Mouse (Mus musculus) regulatory T cell (primary cell): Measurements from ENCODE around the gene Rnf6.

Source experiments
- in situ Hi-C: fragments of 300-600 bp; cut with MboI, MseI; formaldehyde crosslinking; loops from one replicate; pipeline ENCODE4 v1.15.1; 2025; ENCODE audit warnings: high pct_unique_total_duplicates

The Rnf6 gene

DNA sequence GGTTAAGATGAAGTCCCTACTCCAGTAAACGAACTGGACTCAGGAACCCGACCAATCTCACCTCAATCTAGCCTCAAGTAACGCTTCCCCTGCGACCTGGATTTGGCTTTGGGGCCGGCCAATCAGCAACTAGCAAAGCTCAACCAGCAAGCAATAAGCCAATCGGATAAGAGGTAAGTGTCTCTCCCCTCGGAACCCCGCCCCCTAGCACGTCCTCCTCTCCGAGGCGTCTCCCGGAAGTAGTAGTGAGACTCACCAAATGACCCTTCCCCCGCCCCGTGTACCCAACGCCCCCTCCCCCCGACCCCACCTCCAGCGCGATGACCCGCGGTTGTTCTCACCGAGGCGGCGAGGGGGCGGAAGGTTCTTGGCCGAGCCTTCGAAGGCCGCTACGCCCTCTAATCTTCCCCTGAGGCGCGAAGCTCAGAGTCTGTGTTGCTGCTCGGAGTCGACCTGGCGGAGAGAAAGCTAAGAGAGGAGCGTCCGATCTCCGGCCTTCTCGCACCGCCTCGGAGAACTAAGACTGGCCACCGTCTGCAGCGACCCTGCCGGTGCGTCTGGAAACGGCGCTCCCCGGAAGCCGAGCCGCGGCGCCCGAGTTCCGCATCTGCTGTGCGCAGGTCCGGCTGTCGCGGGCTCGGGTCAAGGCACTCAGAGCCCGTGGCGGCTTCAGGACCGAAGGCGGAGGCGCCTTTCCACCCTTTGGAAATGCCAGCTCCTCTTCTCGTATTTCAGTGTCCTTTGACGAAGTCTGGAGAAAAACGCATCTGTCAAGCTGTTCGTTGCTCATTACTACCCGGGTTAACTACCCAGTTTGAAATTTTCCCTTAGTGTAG is at the start of gene Rnf6:
Gene Rnf6 (minus strand): TSS at position 677 of the 836 bp plus-strand sequence.
- in situ Hi-C loops: loop anchor here (10.0 to 25.0 kb wide), 2 partner anchors 834 to 1641 kb away; partner anchors contain the start of gene Pomp

DNA sequence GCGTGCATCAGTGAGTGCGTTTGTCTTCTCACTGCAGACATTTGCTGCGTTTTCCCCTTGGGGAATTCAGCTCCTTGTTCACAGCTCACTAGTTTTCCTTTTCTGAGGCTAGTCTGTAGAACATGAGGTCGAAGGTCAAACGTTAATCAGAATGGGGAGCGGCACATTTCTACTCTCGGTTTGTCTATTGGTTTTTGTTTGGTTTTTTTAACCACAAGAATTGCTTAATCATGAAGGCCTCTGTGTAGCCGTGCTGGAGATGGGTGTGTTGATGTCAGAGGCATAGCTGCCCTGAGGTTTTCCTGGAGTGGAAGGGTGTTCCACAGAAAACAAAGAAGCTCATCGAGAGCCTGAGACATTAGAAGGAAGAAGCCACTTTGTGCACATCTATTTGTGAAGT is 49.2 kb upstream of the Rnf6 start:
- in situ Hi-C loops: no loop called here

DNA sequence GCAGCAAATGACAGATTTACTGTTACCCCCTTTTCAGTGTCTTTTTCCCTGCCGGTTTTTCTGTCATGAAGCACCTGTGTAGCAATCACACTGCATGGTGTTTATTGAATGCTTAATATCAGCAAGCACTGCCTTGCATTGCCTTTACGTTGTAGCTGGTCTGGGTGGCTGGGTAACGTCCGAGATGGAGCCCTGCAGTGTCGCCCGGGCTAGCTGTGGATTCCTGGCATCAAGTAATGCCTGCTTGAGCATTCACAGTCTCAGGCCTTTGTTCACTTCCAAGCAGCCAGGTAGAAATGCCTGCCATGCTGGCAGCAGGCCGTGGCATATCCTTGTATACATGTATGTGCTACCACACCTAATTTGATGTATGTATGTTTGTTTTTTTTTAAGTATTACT is 46.4 kb upstream of the Rnf6 start:
- in situ Hi-C loops: no loop called here

DNA sequence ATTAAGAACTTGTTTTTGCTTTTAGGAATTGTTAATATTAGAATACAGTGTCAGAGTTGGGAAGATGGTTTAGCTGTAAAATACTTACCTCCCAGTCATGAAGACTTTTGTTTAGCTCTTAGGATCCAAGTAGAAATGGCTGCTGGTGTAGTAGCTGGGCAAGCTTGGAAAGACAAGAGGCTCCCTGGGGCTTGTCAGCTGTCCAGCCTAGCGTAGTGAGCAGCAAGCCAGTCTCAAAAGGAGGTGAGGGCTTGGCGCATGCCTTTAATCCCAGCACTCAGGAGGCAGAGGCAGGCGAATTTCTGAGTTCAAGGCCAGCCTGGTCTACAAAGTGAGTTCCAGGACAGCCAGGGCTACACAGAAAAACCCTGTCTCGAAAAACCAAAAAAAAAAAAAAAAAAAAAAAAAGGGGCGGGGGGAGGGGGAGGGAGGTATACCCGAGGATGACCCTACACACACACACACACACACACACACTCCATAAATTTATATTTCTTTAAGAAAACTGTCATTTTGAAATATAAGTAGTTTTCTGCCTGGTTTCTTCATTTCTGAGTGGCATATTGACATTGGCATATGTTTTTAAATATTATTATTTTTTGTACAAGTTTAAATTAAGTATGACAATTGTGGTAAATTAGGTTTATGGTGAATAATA is 44.7 kb upstream of the Rnf6 start:
- in situ Hi-C loops: no loop called here

DNA sequence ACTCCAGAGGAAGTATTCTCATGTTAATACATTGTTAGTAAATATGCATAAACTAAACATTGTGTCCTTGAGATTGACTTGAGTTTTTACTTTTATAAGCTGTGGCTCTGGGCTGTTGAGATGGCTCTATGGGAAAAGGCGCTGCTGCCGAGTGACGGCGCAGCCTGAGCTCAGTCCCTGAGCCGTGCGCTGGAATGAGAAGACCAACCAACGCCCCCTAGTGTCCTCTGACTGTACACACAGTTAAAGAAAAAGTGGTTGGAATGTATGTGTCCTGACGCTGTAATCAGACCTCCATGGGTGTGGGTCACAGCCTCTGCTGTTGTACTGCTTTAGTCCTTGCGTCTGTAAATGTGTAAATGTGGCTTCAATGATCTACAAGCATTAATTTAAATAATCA is 38.6 kb upstream of the Rnf6 start:
- in situ Hi-C loops: no loop called here

DNA sequence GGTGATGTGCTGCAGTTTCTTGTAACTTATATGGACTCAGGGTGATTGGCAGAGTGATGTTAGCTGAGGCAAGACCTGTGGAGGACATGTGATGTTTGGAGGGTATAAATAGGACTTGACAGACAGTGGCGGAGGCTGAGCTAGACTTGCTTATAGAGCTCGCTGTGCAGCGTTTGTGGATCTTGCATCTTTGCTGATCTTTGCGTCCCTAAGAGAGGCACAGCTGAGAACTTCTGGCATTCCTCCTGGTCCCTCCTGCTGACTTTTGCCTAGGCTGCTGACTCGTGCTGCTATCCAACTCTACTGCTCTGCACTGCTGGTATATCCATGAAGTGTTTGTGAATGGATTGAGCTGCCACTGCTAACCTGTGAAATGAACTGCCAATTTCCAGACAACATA is 32.3 kb upstream of the Rnf6 start:
- in situ Hi-C loops: no loop called here

DNA sequence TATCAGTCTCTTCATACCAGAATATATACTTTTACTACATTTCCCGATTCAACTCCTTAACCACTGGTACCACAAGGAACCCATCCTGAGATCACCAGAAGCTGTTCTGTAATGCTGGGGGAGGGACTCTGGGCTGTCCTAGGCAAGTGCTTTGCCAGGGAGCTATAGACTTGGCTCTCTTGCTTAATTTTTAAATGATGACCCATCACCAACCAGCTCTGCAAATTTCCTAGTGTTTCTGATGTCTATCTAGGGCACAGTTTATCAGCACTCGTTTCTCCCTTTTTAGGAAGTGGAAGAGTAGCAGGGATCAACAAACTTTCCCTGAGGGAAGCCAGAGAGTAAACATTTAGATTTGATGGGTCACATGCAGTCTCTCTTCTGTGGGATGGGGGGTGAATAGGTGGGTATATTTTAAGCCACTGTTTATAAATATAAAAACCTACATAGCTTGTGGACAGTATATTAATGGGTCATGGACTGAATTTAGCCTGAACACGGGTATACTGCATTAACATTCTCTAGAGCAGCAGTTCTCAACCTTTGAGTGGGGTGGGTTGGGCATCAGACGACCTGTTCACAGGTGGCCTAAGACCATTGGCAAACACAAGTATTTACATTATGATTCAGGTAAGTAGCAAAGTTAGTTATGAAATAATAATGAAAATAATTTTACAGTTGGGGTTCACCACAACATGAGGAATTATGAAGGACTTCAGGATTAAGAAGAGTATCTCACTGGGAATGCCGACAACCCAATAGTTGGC is 30.5 kb upstream of the Rnf6 start:
- in situ Hi-C loops: no loop called here

DNA sequence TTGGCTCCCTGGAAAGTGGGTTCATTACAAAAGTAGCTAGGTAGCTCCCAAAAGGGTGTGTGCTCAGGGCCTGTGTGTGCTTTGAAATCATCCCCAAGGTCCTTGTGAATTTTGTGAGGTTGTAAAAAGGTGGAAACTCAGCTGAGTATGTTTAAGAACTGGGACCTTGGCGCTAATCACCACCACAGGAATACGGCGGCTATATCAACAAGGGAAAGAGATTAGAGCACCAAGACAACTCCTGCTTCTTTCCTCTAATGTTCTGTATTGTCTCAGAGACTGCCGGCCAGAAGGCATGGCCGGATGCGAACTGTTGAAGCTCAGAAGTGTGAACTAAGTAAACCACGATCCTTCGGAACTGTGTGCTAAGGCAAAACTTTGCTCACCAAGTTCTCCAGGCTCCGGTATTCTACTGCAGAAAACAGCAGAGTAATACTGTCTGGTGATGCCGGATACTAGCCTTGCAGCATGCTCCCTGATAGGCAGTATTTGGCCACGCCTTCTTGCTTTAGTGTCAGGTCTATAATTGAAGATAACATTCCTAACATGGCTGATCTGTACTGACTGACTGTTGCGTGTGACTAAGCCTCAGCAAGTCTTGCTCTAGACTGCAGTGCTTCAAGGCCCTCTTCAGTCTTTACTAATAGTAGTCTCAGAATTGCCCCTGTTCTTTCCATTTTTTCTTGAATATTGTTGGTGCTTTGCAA is 29.2 kb upstream of the Rnf6 start:
- in situ Hi-C loops: no loop called here

DNA sequence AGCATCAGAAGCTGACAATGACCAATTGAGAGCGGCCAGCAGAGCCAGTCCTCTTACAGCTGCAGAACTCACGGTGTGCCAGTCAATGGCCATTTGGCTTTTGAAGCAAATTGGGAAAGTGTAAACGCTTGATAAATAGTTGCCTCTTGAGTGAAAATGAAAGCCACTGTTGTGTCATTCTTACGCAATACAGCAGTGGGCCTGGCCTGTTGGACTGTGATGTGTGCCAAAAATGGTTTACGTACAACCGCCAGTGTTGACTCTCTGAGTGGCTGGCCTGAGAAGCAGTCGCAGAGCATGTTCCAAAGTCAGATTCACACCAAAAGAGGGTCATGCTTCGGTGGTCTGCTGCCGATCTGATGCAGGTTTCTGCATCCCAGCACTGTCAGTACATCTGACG is 27.4 kb upstream of the Rnf6 start:
- in situ Hi-C loops: loop anchor here (25.0 kb wide), 2 partner anchors 564 to 1164 kb away; partner anchors contain the start of gene Flt3

DNA sequence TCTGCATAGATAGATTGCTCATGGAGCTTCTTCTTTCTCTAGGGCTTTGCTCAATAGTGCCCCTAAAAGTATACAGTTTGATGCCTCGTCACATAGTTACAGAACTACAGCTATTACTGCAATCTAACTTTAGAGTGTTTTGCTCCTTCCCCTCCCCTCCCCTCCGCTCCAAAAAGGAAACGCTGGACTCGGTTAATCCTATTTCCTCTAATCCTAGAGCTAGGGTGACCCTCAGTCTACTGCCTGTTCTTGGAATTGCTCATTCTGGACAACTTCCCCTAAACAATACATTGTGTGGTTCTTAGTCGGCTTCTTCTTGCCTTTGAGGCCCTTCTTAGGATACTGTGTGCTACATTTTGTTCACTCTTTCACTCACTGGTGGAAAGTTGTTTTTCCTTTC is 26.4 kb upstream of the Rnf6 start:
- in situ Hi-C loops: loop anchor here (25.0 kb wide), 2 partner anchors 565 to 1165 kb away; partner anchors contain the start of gene Flt3

DNA sequence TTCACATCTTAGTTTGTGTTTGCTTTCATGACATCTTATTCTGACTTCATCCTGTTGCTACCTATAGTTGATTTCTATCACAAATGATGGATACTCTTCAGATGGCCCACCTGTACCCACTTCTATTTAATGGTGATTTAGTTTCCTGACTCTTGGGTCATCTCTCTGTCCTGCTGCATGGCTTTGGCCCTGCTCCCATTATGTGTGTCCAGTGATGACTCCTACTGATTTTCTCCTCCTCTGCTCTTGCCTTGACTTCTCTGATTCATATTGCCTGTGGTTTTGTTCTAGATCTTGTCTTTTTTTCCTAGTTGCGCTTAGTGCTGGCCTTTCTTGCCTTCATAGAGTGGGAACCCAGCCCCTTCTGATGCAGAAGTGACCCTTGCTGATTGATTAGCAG is 25.0 kb upstream of the Rnf6 start:
- in situ Hi-C loops: loop anchor here (25.0 kb wide), 2 partner anchors 566 to 1166 kb away; partner anchors contain the start of gene Flt3

DNA sequence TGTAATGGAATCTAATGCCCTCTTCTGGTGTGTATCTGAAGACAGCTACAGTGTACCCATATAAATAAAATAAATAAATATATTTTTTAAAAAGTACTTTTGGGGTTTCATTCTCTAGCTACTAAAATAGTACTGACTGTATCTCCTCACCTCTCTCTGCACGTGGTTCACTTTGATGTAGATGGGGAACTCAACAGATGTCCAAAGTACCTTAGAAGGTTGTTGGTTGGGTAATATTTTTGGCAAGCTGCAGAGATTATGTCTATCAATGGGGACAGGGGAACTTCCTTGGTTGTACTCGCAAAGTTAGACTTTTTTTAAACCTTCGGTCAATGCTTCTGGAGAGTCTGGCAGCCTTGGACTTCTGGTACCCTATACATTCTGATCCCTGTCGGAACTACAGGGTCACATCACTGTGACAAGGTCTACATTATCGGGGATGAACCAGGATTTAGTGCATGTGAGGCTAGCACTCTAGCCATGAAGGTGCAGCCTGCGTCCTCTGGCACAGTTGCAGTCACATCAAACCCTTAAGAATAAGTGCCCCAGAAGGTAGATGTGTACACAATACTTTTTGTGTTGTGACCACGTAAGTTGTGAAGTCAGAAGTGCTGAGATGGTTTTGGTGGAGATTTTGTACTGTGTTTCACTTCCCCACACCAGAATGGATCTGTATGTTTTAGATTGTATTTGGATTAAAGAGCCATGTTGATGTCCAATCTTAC is 24.5 kb upstream of the Rnf6 start:
- in situ Hi-C loops: loop anchor here (25.0 kb wide), 2 partner anchors 566 to 1166 kb away; partner anchors contain the start of gene Flt3

DNA sequence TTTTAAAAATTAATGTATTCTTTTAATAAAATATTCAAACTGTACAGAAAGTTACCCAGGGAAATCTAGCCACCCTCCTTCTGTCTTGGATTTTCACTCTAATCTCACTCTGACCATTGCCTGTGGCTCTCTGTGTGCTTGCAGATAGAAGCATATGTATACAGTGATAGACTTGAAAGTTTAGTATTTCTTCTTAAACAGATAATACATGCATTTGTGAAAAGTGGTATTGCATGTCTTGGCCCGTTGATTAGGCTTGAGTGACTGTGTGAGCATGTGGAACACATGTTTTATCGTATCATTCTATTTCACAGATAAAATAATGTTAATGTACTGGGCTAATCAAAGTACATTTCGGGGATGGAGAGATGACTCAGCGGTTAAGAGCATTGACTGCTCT is 23.8 kb upstream of the Rnf6 start:
- in situ Hi-C loops: loop anchor here (25.0 kb wide), 2 partner anchors 567 to 1167 kb away; partner anchors contain the start of gene Flt3

DNA sequence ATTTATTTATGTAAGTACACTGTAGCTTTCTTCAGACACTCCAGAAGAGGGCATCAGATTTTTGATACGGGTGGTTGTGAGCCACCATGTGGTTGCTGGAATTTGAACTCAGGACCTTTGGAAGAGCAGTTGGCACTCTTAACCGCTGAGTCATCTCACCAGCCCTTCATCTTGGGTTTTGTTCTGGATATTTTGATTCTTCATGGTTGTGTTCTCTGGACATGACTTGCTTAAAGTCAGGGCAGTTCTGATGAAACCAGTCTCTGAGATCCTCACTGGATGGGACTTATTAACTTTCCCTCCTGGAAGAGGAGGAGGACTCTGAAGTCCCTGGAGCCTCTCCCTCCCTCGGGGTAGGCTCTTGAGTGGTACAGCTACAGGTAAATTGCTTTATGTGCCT is 19.8 kb upstream of the Rnf6 start:
- in situ Hi-C loops: loop anchor here (25.0 kb wide), 2 partner anchors 571 to 1171 kb away; partner anchors contain the start of gene Flt3

DNA sequence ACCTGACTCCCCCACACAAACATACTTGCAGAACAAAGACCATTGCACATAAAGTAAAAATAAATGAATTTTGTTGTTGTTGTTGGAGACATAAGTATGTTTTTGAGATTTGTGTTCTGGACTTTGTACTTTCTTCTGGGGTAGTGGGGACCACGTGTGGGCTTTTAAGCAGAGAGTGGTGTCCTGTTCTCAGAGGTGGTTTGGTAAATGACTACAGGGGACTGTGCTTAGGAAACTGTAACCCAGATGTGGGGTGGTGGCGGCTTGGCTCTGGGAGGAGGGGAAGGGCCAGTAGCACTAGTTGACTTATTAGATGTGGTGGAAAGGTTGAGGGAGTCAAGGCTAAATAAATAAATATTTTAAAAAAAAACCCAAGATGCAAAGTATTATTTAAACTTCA is 19.4 kb upstream of the Rnf6 start:
- in situ Hi-C loops: loop anchor here (25.0 kb wide), 2 partner anchors 572 to 1172 kb away; partner anchors contain the start of gene Flt3

DNA sequence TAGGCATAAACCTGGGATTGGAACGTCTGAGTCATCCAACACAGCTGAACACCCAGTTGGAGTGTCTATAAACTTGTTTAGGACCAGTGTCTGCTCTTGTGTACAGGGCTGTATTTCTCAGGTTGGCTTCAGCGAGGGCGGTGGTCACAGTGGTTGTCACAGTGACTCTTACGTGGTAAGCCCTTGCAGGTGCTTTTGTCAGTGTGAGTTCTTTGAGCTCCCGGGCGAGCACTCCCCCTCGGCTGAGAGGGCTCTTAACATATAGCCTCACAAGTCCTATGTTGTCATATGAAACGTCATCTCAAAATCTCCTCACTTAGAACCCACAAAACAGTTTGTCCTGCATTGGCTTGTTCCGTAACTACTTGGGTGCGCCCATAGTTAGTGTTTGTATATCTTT is 16.9 kb upstream of the Rnf6 start:
- in situ Hi-C loops: loop anchor here (25.0 kb wide), 2 partner anchors 574 to 1174 kb away; partner anchors contain the start of gene Flt3

DNA sequence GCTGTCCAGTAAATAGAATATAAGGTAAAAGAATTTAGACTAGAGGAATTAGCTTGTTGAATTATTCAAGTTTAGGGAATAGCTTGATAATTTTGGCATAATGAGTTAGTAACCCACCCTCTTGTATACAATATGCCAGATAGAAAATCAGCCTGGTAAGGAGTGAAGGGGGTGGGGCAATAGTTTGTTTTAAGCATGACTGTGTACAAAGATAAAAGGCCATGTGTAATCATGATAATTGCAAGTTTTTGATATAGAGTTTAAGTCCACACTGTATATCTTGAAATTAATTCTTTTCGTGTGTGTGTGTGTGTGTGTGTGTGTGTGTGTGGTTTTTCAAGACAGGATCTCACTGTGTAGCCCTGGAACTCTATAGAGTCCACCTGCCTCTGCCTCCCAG is 13.0 kb upstream of the Rnf6 start:
- in situ Hi-C loops: loop anchor here (25.0 kb wide), 2 partner anchors 578 to 1178 kb away; partner anchors contain the start of gene Flt3

DNA sequence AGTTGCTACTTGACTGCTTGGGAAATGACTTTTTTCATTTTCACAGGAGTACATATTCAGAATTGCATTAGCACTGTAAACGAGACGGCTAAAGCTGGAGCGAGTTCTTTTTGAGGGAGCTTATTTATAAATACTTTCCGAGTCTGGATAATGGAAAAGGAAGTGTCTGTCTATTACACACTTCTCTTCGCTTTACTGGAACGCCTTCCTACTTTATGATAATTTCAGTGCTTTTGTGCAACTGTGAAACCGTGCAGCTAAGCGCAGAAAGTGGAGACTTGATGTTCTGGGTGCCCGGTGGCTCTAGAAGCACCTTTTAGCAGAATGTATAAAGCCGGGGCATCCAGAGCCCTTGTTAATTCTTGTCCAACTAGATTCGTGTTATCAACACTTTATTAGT is 11.5 kb upstream of the Rnf6 start:
- in situ Hi-C loops: loop anchor here (25.0 kb wide), 2 partner anchors 579 to 1179 kb away; partner anchors contain the start of gene Flt3

DNA sequence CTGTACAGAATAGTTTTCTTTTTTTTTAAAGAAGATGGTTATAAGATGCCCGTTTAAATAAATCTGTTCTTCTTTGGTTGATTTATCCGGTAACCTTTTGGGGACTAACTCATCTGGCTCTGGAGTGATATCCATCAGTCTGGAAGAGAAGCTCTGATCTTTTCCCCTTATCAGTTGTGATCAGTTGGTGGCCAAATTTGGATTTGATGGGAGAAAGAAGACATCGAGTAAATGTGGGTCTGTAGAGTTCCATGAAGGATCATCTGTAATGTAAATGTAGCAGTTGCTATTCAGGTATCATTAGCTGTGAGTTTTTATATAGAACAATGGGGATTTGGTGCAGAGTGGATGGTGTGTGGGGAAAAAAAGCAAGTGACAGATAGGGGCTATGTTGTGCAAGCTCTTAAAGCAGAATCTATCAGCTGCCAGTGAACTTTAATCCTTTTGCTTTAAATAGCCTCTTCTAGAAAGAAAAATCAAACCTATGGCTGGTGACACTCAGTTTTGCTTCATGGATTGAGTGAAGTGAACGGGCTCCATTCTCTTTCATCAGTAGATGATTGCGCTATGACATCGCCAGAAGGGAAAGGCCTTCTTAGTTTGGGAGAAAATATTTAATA is 10.8 kb upstream of the Rnf6 start:
- in situ Hi-C loops: loop anchor here (25.0 kb wide), 2 partner anchors 580 to 1180 kb away; partner anchors contain the start of gene Flt3

DNA sequence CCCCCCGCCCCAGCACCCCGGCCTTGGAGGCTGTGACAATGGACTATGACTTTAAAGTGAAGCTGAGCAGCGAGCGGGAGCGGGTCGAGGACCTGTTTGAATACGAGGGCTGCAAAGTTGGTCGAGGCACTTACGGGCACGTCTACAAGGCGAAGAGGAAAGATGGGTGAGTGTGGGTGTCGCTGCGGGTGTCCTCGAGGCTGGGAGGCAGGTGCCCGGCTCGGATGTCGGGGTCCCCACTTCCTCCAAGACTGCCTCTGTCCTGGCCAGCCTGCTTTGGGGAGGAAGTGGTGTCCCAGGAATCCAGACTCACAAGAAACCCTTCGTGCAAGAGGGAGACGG is 10.3 kb upstream of the Rnf6 start:
- in situ Hi-C loops: loop anchor here (25.0 kb wide), 2 partner anchors 581 to 1181 kb away; partner anchors contain the start of gene Flt3
